Mouse (Mus musculus) stomach, postnatal 0 days (tissue): ENCODE measurements around the gene Runx2.

ENCODE experiments used
- CTCF ChIP-seq: IDR thresholded peaks from 2 replicates; pipeline ENCODE4 v1.5.1; 2016; ENCODE audit warnings: antibody characterized with exemption, low read depth, mild to moderate bottlenecking, moderate library complexity
- EP300 ChIP-seq: optimal IDR thresholded peaks from 2 replicates; pipeline ENCODE3; 2016; ENCODE audit warnings: antibody characterized with exemption

DNA sequence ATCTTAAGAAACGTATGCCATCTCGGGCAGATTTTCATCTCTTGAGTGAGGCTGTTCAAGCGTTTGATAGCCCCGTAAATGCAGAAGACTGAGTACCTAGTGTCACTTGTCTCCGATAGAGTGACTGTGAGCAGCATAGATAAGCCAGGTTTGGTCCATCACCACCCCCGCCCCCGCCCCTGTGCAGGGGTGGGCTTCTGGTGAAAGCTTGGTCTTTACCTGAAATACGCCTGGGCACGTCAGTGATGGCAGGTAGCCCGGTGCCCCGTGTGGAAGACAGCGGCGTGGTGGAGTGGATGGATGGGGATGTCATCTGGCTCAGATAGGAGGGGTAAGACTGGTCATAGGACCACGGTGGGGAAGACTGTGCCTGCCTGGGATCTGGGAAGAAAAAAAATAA is 175.2 kb downstream of the Runx2 start:
- no peak for TF ChIP-seq CTCF
- no peak for TF ChIP-seq EP300
